Mouse (Mus musculus) adrenal gland, adult 18-20 months (tissue): ENCODE results near the gene Olfr1295. TPM values are rescaled to one million over a fixed set of nuclear protein-coding genes. Genes with fewer than 3 reads are reported as not detected.

ENCODE experiments used
- DNase-seq, 2 experiments: peaks; one replicate each; pipeline ENCODE4 v3.0.0; 2021 to 2022; ENCODE audit warnings: low spot score in 2 of 2
- long read RNA-seq, 2 experiments: library from polyadenylated mRNA; stranded (forward); transcript quantifications; one replicate each; pipeline ENCODE4 v2.0.0; 2021
- total RNA-seq, 2 experiments: library from RNA; stranded (reverse); gene quantifications; 1 replicate in 1 of 2; 2 replicates in 1 of 2; pipeline ENCODE4 v1.2.3; 2021

Olfr1295 gene
- not detected for total RNA-seq
- long read RNA-seq, experiment 1, result 0 reads
- long read RNA-seq, experiment 2, result 0 reads

GRCm38 (mm10) chr2:111569581-111569980, at the start of gene Olfr1295:
Gene Olfr1295 (minus strand): TSS chr2:111569681.
- no peak for DNase-seq

DNA sequence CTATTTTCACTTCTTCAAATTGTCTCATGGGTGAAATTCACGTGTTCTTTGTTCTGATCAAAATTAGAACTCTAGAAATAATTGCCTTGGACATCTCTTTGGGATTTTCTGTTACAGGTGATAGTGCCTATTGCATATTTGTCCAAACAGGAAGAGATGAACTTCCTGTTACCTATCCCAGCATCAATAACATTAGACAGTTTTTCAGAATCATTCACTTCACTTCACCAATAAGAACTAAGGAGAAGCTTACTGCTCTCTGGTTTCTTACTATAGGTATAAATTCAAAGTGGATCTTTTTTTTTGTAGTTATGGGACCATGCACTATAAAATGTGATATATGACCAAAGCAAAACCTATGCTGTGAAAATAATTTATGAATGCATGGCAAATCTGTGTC, 29.3 kb downstream of the Olfr1295 start, which contains the start of gene Olfr1294:
TSS of gene Olfr1294 (minus strand) at position 101 of the 400 bp plus-strand sequence.
- no peak for DNase-seq

- no peak for DNase-seq
These were observed 44.6 kb downstream of the Olfr1295 start, which contains the start of gene Olfr1293-ps for GRCm38 (mm10) chr2:111524903-111525302. Gene Olfr1293-ps (plus strand): TSS chr2:111525203.

- no peak for DNase-seq
These were observed 52.0 kb downstream of the Olfr1295 start for GRCm38 (mm10) chr2:111517451-111517850.

Other genes starting within 250 kb of the Olfr1295 start
- gene Olfr1281, start 243.2 kb downstream of the Olfr1295 start, total RNA-seq, result not detected
- gene Olfr1282, start 233.6 kb downstream of the Olfr1295 start, total RNA-seq, result not detected
- gene Olfr1283, start 202.9 kb downstream of the Olfr1295 start, total RNA-seq, result not detected
- not detected for gene Olfr1284, start 194.2 kb downstream of the Olfr1295 start, total RNA-seq
- not detected for gene Olfr1286, start 146.6 kb downstream of the Olfr1295 start, total RNA-seq
- not detected for gene Olfr1287, start 120.5 kb downstream of the Olfr1295 start, total RNA-seq
- not detected for gene Olfr1288, start 95.6 kb downstream of the Olfr1295 start, total RNA-seq
- gene Olfr1289, start 88.9 kb downstream of the Olfr1295 start, total RNA-seq, result not detected
- gene Olfr1290, start 75.9 kb downstream of the Olfr1295 start, total RNA-seq, result not detected
- not detected for gene Olfr1291-ps1, start 72.5 kb downstream of the Olfr1295 start, total RNA-seq
- not detected for gene Olfr1293-ps, start 44.5 kb downstream of the Olfr1295 start, total RNA-seq
- gene Olfr1294, start 29.4 kb downstream of the Olfr1295 start, total RNA-seq, result not detected
- not detected for gene Olfr1297, start 56.8 kb upstream of the Olfr1295 start, total RNA-seq
- gene Olfr1298, start 79.5 kb upstream of the Olfr1295 start, total RNA-seq, result not detected
- gene Olfr1299, start 91.7 kb upstream of the Olfr1295 start, total RNA-seq, result not detected
- not detected for gene Olfr1301, start 181.3 kb upstream of the Olfr1295 start, total RNA-seq
- gene Olfr1302, start 207.7 kb upstream of the Olfr1295 start, total RNA-seq, result not detected